Mouse (Mus musculus) heart, postnatal 0 days (tissue): ENCODE results near the gene Taar5.

Source experiments
- CTCF ChIP-seq: IDR thresholded peaks from 2 replicates; pipeline ENCODE4 v1.5.1; 2016; ENCODE audit warnings: antibody characterized with exemption, control low read depth, low read depth
- EP300 ChIP-seq: IDR thresholded peaks from 2 replicates; pipeline ENCODE4 v1.6.1; 2016; ENCODE audit warnings: antibody characterized with exemption, low read depth

GRCm38 (mm10) chr10:23960444-23960915, 10.0 kb upstream of the Taar5 start, which contains the start of gene Taar4:
- TF ChIP-seq CTCF = no peak
- TF ChIP-seq EP300 = no peak
